Mouse (Mus musculus) embryo, embryonic 11.5 days (tissue): ENCODE measurements around the gene Evpl.
A peak's percentile ranks its signal among the peaks of the same experiment; 100 is the strongest.
"Not testable (repeated sequence)": the region's sequence is repeated elsewhere in the genome, so short reads cannot be mapped to it uniquely, and the experiment has no call there.

Experiments used
- DNase-seq: peaks from one replicate; pipeline ENCODE4 v3.0.0-alpha.2; 2012; ENCODE audit warnings: low read depth, low spot score

The Evpl gene

DNA sequence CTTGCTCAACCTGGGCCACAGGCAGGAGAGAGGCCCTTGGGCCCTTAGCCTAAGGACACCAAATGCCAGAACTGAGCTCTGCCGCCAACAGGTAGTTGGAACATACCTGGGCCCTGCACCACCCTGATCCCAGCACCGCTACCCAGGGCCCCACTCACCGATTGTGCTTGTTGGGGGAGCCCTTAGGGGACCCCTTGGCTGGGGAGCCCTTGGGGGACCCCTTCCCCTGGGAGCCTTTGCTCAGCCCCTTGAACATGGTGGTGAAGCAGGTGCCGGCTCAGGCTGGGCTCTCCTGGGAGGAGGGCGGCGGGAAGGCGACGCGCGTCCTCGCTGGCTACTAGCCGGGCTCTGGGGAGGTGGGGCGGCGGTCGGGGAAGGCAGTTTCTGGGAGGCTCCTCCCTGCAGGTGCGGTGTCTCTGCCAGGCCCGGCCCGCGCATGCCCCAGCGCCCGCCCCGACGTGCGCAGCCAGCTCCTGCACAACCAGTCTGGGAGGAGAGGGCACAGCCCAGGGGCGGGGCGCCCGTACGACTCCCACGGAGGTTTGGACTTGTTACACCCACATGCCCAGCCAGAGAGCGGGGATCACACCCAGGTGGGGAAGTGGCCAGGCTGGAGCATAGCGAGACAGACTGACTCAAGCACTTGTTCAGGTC, at the start of gene Evpl:
Gene Evpl, minus strand, starts transcription at position 336 of the 654 bp plus-strand sequence.
- no peak for DNase-seq

DNA sequence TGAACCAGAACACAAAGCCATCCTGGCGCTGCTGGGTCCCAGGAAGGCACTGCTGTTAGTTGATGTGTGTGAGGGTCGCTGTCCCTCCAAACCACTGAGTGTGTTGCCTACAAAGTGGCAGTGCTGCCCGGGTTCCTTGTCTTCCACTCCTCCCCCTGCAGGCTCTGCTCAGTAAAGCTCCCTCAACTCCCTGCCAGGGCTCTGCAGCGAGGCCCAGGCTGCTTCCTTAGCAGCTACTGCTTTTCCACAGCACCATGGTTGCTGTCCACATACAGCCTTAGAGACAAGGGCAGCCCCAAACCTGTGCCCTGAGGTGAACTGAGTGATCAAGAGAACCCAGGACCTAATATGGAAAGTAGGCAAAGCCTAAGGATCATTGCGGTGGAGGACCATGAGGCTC, 49.5 kb upstream of the Evpl start:
- no peak for DNase-seq

DNA sequence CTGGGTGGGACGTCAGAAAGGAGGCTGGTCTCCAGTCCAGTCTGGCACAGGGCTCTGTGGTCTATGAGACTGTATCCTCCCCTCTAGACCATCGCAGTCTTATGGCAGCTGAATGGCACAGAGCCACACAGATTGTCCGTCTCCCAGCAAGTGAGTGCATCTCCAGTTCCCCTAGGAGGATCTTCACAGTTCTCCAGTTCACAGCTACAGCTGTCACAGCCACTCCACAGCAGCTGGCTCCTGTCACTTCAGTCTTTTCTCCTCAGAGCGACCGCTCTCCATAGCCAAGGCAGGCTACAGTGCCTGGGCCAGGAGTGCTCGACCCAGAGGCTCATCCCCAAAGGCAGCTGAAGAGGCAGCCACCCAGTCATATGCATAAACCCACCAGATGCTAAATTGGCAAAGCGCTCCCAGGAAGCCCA, 47.9 kb upstream of the Evpl start:
- DNase-seq: no peak

DNA sequence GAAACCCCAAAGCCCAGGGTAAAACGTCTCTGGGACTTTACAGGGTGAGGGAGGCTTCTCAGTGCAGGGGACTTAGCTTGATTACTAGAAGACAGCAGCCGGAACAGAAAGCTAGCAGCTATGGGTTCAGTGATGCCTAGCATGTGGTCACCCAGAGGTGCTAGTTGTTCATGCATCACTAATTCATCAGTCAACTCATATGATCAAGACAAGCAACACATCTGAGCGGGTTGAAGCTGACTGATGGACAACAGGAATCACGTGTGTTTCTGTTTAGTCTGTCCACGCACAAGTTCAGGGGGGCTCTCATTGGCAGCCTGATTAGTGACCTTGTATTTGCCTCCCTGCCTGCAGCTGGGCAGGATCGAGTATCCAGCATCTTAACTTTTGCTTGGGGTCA, 46.1 kb upstream of the Evpl start:
- DNase-seq: no peak

DNA sequence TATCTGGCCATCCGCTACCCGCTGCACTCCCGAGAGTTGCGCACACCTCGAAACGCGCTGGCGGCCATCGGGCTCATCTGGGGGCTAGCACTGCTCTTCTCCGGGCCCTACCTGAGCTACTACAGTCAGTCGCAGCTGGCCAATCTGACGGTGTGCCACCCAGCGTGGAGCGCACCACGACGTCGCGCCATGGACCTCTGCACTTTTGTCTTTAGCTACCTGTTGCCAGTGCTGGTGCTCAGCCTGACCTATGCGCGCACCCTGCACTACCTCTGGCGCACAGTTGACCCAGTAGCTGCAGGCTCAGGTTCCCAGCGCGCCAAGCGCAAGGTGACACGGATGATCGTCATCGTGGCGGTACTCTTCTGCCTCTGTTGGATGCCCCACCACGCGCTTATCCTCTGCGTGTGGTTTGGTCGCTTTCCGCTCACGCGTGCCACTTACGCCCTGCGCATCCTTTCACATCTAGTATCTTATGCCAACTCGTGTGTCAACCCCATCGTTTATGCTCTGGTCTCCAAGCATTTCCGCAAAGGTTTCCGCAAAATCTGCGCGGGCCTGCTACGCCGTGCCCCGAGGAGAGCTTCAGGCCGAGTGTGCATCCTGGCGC, 45.1 kb upstream of the Evpl start:
- DNase-seq: no peak

DNA sequence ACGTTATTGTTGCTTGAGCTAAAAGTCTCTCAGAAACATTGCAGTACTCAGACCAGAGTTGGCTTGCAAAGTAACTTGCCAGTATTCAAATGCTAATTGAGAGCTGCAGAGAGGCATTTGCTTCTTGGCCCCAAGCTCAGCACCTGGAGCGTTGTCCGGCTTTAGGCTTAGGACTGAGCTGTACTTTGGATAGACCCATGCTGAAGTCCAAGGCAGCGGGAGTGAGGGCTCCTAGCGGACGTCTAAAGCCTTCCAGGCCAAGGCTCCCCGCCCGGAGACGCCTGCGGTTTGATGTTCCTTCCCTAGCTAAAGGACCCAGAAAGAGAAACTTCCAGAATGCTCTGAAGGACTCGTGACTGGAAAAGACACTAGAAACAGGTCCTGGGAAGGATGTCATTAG, 44.2 kb upstream of the Evpl start:
- DNase-seq: no peak

DNA sequence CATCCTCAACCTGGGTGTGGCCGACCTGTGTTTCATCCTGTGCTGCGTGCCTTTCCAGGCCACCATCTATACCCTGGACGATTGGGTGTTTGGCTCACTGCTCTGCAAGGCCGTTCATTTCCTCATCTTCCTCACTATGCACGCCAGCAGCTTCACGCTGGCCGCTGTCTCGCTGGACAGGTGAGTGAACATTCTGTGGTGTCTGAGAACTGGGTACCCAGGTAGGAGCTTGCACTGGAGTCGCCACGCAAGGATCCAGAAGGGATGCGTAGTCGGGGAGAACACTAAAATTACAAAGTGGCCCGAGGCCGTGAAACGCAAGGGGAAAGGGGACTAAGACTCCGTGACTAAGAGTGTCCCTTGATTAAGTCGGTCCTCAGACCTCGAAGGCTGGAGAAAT, 43.8 kb upstream of the Evpl start:
- no peak for DNase-seq

DNA sequence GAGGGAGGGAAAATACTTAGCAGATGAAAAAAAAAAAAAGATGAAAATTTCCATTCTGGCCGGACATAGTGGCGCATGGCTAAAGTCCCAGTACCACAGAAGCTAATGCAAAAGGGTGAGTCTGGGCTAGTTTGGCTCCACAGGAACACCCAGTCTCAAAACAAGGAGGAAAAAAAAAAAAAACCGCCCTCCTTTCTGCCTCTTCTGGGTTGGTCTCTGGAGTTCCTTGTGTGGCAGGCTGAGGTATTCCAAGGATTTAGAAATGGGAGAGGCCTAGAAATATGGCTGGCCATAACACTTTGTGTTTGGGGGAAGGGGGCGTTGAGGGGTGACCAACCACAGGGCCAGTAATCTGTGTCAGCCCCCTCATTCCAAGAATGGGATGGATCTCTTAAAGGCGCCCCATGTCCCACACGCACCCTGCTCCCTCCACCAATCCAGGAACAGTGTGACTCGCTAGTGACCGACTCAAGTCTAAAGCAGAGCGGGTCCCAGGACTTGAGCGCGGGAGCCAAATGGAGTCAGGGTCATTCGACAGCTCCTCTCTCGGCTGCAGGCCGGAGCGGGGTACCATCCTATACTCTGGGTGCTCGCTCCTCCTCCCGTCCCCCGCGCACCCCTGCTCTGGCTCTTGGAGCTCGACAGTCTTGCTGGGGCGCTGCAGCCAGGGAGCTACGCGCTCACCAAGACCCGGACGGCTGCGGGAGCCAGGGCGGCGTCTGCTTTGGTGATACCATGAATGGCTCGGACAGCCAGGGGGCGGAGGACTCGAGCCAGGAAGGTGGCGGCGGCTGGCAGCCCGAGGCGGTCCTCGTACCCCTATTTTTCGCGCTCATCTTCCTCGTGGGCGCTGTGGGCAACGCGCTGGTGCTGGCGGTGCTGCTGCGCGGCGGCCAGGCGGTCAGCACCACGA, 43.1 kb upstream of the Evpl start, which contains the start of gene Galr2:
Gene Galr2, plus strand, starts transcription at position 189 of the 913 bp plus-strand sequence.
- DNase-seq: no peak

DNA sequence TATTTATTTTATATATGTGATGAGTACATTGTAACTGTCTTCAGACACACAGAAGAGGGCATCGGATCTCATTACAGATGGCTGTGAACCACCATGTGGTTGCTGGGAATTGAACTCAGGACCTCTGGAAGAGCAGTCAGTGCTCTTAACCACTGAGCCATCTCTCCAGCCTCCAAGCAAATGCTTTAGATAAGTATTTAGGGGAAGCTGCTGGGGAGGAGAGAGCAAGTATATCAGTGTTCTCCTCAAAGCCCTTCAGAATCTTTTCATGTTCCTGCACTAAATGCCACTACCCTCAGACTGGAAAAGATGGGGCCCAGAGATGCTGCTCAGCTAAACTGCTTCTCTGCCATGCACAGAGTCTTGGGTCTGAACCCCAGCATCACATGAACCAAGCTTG, 39.3 kb upstream of the Evpl start:
- DNase-seq: not testable (repeated sequence)

DNA sequence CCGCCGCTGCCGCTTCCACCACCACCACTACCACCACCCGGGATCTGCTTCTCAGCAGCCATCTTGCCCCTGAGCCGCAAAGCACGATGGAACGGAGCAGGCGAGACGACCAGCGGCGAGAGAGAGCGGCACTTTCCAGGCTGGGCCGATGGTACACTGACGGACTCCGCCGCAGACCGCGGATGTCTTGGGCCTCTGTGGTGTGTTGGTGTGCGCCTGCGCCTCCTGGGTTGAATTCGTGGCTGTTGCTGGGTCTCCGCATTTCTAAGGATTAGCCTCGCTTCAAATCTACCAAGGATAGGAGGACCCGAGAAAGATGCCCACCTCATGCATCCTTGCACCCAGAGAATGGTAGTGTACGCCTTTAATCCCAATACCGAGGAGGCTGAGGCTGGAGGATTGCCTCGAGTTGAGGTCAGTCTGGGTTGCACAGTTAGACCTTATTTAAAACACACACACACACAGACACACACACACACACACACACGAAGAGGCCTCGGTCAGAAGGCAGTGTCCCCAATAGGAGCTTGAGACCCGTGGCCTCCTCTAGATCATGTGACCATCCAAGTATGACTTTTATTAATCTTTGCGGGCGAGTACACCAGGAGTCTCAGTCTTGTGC, 36.3 kb upstream of the Evpl start, which contains the start of gene Srp68:
Gene Srp68, minus strand, starts transcription at position 173 of the 622 bp plus-strand sequence.
- DNase-seq: peak; percentile 84

DNA sequence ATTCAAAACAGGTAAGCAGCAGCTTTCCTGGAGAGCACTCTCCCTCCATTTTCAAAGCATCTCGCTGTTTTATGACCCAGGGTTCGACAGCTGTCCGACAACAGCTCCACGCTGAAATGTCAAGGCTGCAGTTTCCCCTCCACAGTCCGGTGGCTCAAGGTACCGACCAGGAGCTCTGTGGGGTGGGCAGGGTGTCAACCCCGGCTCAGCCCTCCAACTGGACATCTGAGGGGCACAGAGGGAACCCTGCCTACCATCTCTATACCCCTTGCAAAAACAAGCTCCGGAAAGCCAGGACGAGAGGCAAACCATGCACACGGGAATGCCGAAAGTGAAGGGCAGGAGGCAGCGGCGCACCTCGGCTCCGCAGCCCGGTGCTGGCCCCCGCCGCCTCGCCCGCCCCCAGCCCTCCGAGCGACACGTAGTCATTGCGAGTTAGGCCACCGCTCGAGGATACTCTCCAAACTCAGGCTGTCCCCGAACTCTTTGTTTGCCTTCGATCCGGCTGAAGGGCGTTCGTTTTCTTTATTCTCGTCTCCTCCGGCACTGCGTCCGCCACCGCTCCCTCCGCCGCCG, 35.7 kb upstream of the Evpl start:
- no peak for DNase-seq

DNA sequence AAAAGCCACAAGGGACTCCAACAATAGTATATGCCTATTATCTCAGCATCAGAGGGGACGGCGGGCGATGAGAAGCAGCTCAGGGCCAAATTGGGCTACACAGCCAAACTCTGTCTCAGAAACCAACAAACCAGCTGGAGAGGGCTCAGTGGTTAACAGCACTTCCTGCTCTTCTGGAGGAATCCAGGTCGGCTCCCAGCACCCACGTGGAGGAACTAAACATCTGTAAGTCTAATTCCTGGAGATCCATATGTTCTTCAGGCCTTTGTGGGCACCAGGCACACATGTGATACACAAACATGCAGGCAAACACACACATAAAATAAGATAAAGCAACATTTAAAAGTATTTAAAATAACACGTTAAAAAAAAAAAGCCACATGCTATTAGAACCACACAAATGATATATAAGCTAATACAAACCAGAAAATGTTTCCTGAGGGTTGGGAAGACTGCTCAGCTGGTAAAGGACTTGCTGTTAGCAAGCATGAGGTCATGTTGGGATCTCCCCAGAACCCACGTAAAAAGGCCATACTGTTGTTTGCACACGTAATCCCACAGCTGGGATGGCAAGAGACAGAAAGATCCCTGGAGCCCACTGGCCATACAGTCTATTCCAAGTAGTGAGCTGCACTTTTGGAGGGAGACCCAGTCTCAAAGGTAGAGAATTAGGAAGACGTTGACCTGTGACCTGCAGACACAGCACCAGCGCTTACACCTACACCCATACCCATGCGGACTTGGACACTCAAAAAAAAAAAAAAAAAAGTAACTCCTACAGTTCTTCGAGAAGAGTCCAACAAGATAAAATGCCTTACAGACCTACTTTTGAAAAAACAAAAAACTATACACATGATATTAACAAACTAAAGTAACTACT, 35.0 kb upstream of the Evpl start:
- no peak for DNase-seq

DNA sequence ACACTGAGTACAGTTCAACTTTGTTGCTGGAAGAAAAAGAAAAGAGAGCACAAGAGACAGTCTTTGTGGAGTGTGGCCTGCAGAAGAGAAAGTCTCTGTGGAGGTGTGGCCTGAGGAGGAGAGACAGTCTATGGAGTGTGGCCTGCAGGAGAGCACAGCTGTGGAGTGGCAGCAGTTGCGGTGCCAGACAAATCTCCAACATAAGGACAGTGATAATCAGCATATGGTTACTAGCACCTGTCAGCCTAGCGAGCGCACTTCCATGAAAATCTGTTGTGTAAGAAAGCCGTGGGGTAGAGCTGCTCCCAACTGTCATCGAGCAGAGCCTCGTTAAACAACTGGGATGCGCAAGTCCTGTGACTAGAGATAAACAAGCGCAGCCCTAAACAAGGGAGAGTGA, 31.7 kb upstream of the Evpl start:
- DNase-seq: no peak

DNA sequence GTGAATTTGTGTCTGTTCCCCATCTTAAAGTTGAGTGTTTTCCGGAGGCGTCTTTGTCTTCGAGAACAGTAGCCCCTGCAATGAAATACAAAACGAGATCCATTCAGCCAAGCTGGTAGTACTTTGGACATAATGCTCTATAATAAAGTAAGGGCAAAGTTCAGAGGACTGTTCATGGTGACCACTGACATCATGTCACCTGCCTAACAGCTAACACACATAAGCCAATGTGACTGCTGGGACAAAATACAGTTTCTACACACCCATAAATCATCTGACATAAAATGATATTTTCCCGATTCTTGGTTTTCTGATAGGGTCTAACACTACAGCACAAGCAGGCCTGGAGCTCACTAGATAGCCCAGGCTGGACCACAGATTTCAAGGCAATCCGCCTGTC, 30.4 kb upstream of the Evpl start:
- no peak for DNase-seq

DNA sequence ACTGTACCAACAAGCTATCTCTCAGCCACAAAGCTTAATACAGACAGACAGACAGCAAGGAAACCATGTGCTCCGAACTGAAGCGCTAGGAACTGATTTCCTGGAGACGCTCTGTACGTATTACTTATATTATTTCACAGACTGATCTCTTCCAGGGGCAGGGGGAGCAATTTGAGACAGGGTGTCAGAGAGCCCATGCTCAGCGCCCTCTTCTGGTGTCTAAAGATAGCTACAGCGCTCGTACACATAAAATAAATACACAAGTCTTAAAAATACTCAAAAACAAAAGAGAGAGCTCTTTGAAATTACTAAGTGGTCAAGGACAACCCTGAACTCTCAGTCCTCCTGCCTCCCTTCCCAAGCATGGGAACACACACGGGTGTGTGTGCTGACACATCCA, 29.8 kb upstream of the Evpl start:
- DNase-seq: no peak

DNA sequence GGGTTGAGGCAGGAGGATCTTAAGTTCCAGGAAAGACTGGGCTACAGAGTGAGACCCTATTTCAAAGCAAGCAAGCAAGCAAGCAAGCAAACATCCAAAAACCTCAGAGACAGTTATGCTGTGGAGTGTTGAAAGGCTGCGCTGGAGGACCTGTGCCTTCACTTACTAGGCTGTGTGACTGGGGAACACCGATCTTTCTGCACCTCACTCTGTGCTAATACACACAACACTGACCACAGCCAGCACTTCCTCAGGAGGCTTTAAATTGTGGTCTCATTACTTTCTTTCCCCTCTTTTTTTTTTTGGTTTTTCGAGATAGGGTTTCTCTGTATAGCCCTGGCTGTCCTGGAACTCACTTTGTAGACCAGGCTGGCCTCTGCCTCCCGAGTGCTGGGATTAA, 28.0 kb upstream of the Evpl start:
- no peak for DNase-seq

DNA sequence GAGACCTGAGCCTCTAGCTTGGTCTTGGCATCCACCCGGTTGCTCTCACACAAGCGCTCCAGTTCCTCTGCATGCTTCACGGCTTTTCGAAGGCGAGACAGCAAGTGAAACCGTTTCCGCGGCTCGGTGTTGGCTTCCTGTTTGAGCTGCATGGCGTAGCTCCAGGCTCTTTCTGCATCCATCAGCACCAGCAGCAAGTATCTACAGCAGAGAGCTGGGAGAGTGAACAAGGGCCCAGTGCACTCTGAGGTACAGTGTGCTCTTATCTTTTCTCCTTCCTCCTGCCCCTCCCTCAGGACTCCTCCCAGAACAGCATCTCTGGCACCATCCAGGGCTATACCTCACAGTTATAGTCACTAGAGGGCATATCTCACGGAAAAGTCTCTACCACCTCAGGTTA, 27.5 kb upstream of the Evpl start:
- no peak for DNase-seq

DNA sequence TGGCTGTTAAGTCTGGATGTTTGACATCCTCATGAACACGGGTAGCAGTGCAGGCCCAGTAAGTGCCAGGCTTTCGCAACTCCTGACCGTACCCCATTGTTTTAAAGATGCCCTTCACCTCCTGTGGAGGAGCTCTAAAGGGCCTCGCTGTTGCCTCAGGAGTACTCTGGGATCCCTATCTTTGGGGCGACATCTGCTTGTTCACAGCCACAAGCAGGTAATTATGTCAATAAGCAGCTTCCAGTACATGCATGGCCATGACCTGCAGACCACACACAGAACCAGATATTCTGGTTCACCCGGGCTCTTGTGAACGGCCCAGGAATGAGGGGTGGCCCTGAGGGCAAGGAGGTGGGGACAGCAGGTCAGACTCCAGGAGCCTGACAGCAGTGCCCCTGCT, 22.4 kb upstream of the Evpl start:
- no peak for DNase-seq

DNA sequence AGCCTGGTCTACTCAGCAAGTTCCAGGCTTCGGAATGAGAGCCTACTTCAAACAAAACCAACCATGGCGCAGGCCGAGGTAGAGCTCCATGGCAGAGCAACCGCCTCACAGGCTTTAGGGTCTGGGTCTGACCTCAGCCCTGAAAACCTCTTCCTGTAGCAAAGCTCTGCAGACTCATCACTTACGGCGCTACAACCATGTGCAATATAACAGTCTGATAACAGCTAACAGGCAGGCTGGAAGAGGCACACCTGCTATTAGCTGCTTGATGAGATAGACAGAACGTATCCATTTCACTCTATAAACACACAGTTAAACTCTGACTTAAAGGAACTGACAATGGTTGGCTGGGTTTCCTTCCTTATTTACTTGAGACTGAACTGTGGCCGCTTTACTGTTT, 21.6 kb upstream of the Evpl start:
- DNase-seq: no peak

DNA sequence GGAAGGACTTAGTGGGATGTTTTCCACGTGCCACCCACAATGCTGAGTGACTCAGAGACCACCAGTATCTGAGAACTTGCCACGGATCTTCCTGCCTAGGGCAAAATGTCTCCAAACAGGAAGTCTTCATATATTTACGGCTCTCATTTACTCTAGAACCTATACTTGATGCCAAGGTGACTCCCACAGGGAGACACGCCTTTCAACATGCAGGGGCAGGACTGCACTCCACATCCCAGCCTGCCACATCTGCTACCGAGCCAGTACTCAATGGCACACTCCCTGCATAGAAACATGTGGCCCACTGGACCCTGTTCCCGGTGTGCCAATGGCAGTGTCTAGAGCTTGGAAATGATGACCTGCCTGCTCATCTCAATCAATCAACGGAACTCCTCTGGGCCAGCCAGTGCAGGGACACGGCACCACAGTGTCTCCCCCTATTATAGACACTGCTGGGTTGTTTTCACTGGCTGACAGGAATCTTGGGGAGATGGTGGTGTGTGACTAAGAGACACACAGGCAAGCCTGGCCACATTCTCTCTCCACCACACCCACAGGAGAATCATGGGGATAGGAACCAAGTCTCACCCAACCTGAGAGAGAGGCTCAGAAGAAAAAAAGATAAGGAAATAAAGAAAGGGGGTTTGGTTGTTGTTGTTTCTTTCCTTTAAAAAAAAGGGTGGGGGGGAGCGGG, 18.3 kb upstream of the Evpl start:
- no peak for DNase-seq
